Mouse (Mus musculus): ENCODE results near the gene Gm21294. TPM values are rescaled to one million over a fixed set of nuclear protein-coding genes. Genes with fewer than 3 reads are reported as not detected.
"Not testable (repeated sequence)": the region's sequence is repeated elsewhere in the genome, so short reads cannot be mapped to it uniquely, and the experiment has no call there.

The Gm21294 gene
- total RNA-seq (2014; rRNA removed; ENCODE audit: low replicate concordance), result not detected in 2 replicates
- not detected in 2 replicates for polyA plus RNA-seq (2015; fragmentation: Nextera tagmentation; extraction: Ambion mirVana)

DNA sequence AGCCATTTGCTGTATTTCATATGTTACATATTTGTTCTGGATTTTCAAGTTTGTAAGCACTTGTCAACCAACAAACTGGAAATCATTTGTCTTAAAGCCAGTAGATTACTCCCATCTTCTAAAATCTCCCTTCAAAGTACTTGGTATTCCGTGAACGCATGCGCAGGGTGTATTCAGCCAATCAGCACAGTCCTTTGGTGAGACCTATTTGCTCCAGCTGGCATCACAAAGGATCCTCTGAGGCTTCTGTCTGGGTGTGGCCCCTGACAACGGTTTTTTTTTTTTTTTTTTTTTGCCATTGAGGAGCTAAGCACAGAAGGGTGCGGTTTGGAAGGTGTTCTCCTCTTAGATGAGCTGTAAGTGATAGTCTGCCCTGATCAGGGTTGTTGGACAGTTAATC is at the start of gene Gm21294:
Gene Gm21294 (plus strand): TSS at position 301 of the 400 bp plus-strand sequence.
- not testable (repeated sequence) for H3K4me3 ChIP-seq (ENCODE audit: low read depth, low read length); H3K9ac ChIP-seq (replicated peaks; ENCODE audit: low read depth, low read length); H3K9me3 ChIP-seq (replicated peaks; ENCODE audit: control insufficient read depth, low read length); DNase-seq (ENCODE audit: low spot score); ATAC-seq (ENCODE audit: insufficient read depth, low read depth); H3K4me2 ChIP-seq (ENCODE audit: low read depth, low read length); H3K27ac ChIP-seq (ENCODE audit: low read depth); H3K27me3 ChIP-seq (ENCODE audit: control insufficient read depth, insufficient read depth, low read length); H3K4me1 ChIP-seq (ENCODE audit: control insufficient read depth, insufficient read depth); H3K36me3 ChIP-seq (replicated peaks; ENCODE audit: control insufficient read depth, insufficient read depth, low read length)
- no CpG with 5 or more reads among the region's 5 CpGs for WGBS

DNA sequence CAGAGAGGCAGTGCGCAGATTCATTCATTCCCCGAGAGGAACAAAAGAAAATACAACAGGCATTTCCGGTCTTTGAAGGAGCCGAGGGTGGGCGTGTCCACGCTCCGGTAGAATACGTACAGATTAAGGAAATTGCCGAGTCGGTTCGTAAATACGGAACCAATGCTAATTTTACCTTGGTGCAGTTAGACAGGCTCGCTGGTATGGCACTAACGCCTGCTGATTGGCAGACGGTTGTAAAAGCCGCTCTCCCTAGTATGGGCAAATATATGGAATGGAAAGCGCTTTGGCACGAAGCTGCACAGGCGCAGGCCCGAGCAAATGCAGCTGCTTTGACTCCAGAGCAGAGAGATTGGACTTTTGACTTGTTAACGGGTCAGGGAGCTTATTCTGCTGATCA is 73.6 kb downstream of the Gm21294 start:
- WGBS, result 75% methylated on average over 2 of the region's 21 CpGs
- not testable (repeated sequence) for H3K9me3 ChIP-seq (replicated peaks; ENCODE audit: control insufficient read depth, low read length); H3K4me2 ChIP-seq (ENCODE audit: low read depth, low read length); H3K4me3 ChIP-seq (ENCODE audit: low read depth, low read length); H3K27ac ChIP-seq (ENCODE audit: low read depth); H3K27me3 ChIP-seq (ENCODE audit: control insufficient read depth, insufficient read depth, low read length); H3K9ac ChIP-seq (replicated peaks; ENCODE audit: low read depth, low read length); DNase-seq (ENCODE audit: low spot score); H3K36me3 ChIP-seq (replicated peaks; ENCODE audit: control insufficient read depth, insufficient read depth, low read length); ATAC-seq (ENCODE audit: insufficient read depth, low read depth); H3K4me1 ChIP-seq (ENCODE audit: control insufficient read depth, insufficient read depth)
